ENCODE assay signal across 10 mouse cellular contexts in genomic region chr1:152807619-152808391, GRCm38 (mm10). TPM values are rescaled to one million over a fixed set of nuclear protein-coding genes. Genes with fewer than 3 reads are reported as not detected.
DNase-seq lines count a peak whose midpoint lies in the region; ATAC-seq and TF ChIP-seq lines count a peak whose summit lies in the region.
"Had no signal": no experiment of that assay in that cellular context is flagged by ENCODE, and none has a peak within 500 bp of the region (broad histone marks: within the 10 kb centered on the region; RNA-seq: fewer than 3 reads in every experiment).

No protein-coding gene starts in this region.

- no peak for ATAC-seq in erythroid progenitor cell, adult 5-6 weeks (replicated peaks; ENCODE audit: low FRiP score, poor library complexity, severe bottlenecking)
- ATAC-seq: forebrain, postnatal 0 days had no signal

- DNase-seq in heart, adult 9 months (ENCODE audit: low spot score in 2 of 2) = peak; percentile 28 to 44
- no peak for DNase-seq in heart, postnatal 4 days
- DNase-seq in heart, postnatal 25 days (ENCODE audit: low spot score) = peak; percentile 17
- DNase-seq in monocyte, adult 2 months (ENCODE audit: low read depth in 1 of 2, low spot score in 2 of 2) = peak; percentile 60 to 74
- DNase-seq in frontal cortex, adult 2 months (ENCODE audit: extremely low spot score in 1 of 2, low spot score in 1 of 2) = no peak
- DNase-seq in retina, embryonic 14.5 days (ENCODE audit: low spot score) = no peak
- DNase-seq: forebrain, postnatal 0 days; layer of hippocampus, postnatal 36 days had no signal

- no peak for TF ChIP-seq CTCF in E14TG2a.4 (conservative IDR thresholded peaks at IDR 0.05; ENCODE audit: low read length)

- no peaks in the 10 kb centered on the region for H3K9me3 ChIP-seq in E14TG2a.4 (ENCODE audit: low read length)

- H3K36me3 ChIP-seq in E14TG2a.4 (ENCODE audit: insufficient read depth, low read length) = no peaks in the 10 kb centered on the region

- peak overlapping the region; percentile 53 for H3K4me3 ChIP-seq in E14TG2a.4 (replicated peaks; ENCODE audit: low read length)

- H3K4me1 ChIP-seq in E14TG2a.4 (replicated peaks; ENCODE audit: low read depth, low read length) = peaks cover 61% of the 10 kb centered on the region

- no peaks in the 10 kb centered on the region for H3K27me3 ChIP-seq in E14TG2a.4 (ENCODE audit: insufficient read depth, low read length)

- intact Hi-C loops in heart, postnatal 25 days (cut with DNase I) = no loop called here

RNA-seq across cellular contexts. Expression of gene Ncf2, which starts 7.8 kb away (rescaled TPM):
- 1 to 10 TPM; 2.1 to 3.0 TPM for total RNA-seq in heart, postnatal 4 days (2021)
- 1 to 10 TPM; 2.9 to 3.7 TPM for total RNA-seq in heart, postnatal 25 days (2021)
- 28.9 and 35.3 TPM in 2 replicates for total RNA-seq in erythroid progenitor cell, adult 5-6 weeks (2015; ENCODE audit: low replicate concordance)
- total RNA-seq in erythroid progenitor cell, adult 5-6 weeks (2017; ENCODE audit: low replicate concordance) = 21.6 and 26.7 TPM in 2 replicates
- polyA plus RNA-seq in frontal cortex, adult 2 months (2012; rRNA removed) = 4.8 and 6.6 TPM in 2 replicates

RNA-seq across cellular contexts. Expression of gene Arpc5, which starts 41.5 kb away (rescaled TPM):
- total RNA-seq in heart, postnatal 4 days (2021) = 100 to 1,000 TPM in 1 of 2 experiments, 10 to 100 TPM in 1; 98.7 to 103 TPM
- total RNA-seq in heart, postnatal 25 days (2021) = 10 to 100 TPM; 34.7 to 40.4 TPM
- 179 and 205 TPM in 2 replicates for total RNA-seq in erythroid progenitor cell, adult 5-6 weeks (2015; ENCODE audit: low replicate concordance)
- total RNA-seq in erythroid progenitor cell, adult 5-6 weeks (2017; ENCODE audit: low replicate concordance) = 67.3 and 71.2 TPM in 2 replicates
- polyA plus RNA-seq in frontal cortex, adult 2 months (2012; rRNA removed) = 93.2 and 107 TPM in 2 replicates

RNA-seq across cellular contexts. Expression of gene Rgl1, which starts 41.7 kb away (rescaled TPM):
- 10 to 100 TPM; 70.8 to 73.7 TPM for total RNA-seq in heart, postnatal 4 days (2021)
- total RNA-seq in heart, postnatal 25 days (2021) = 10 to 100 TPM; 37.0 to 38.2 TPM
- 5.0 and 8.4 TPM in 2 replicates for total RNA-seq in erythroid progenitor cell, adult 5-6 weeks (2015; ENCODE audit: low replicate concordance)
- total RNA-seq in erythroid progenitor cell, adult 5-6 weeks (2017; ENCODE audit: low replicate concordance) = 30.9 and 32.8 TPM in 2 replicates
- polyA plus RNA-seq in frontal cortex, adult 2 months (2012; rRNA removed) = 60.8 and 63.0 TPM in 2 replicates

RNA-seq across cellular contexts. Expression of gene Apobec4, which starts 57.5 kb away (rescaled TPM):
- not detected for total RNA-seq in heart, postnatal 4 days (2021)
- not detected for total RNA-seq in heart, postnatal 25 days (2021)
- not detected in 2 replicates for total RNA-seq in erythroid progenitor cell, adult 5-6 weeks (2015; ENCODE audit: low replicate concordance)
- not detected in 2 replicates for total RNA-seq in erythroid progenitor cell, adult 5-6 weeks (2017; ENCODE audit: low replicate concordance)
- polyA plus RNA-seq in frontal cortex, adult 2 months (2012; rRNA removed) = not detected in 2 replicates
- total RNA-seq: layer of hippocampus, postnatal 36 days had no signal

Comparison
In these comparisons a context has a peak if more than half of its experiments do, and no peak if none do; other contexts are left out.
1. DNase-seq: peak in heart, adult 9 months (2 of 2), heart, postnatal 25 days (single experiment) and monocyte, adult 2 months (2 of 2); none in heart, postnatal 4 days (single experiment), frontal cortex, adult 2 months (0 of 2) and retina, embryonic 14.5 days (single experiment).
2. RNA of gene Ncf2, which starts 7.8 kb away (total RNA-seq): 21.6 to 35.3 TPM in erythroid progenitor cell, adult 5-6 weeks; 2.9 to 3.7 TPM in heart, postnatal 25 days and 2.1 to 3.0 TPM in heart, postnatal 4 days; every median in the first group is over 4 times any median in the second.